Mouse (Mus musculus) cortical plate, adult 2 months (tissue): ENCODE data around the gene Galnt17.

Experiments
- CTCF ChIP-seq: fragments of 200-500 bp; IDR thresholded peaks from 2 replicates; pipeline ENCODE4 v1.5.1; 2011; ENCODE audit warnings: mild to moderate bottlenecking, control low read depth, low read length; ENCODE audit not compliant: insufficient read depth; ENCODE audit errors: extremely low read depth
- POLR2A ChIP-seq: fragments of 200-500 bp; IDR thresholded peaks from 2 replicates; pipeline ENCODE4 v1.6.1; 2011; ENCODE audit warnings: mild to moderate bottlenecking, low read length, control low read depth; ENCODE audit not compliant: insufficient read depth; ENCODE audit errors: extremely low read depth

DNA sequence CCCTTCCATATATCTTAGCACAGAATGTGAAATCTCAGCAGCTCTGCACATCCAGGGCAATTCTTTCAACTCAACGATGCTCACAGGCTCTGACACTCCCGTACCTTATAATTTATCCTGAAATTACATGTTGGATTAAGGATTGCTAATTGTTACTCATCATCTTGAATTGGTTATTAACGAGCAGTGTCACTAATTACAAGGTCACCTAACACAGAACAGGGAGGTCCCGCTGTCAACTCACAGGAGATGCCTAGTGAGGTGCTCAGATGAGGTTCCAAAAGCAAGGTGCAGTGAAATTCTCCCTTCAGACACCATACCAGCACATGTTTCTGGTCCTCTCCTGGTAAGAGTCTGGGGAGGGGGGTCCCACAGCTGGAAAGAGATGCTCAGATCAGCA, 234.0 kb downstream of the Galnt17 start:
- TF ChIP-seq POLR2A (no peak), CTCF (no peak)
